Mouse (Mus musculus) intestine, embryonic 16.5 days (tissue): ENCODE results near the gene Ppp2r5d. TPM values are rescaled to one million over a fixed set of nuclear protein-coding genes. Genes with fewer than 3 reads are reported as not detected.

Source experiments
- ATAC-seq: fragments of 200-750 bp; cut with Nextera tagmentation; 2 replicates; pipeline ENCODE4 v1.8.0; 2017; ENCODE audit warnings: moderate TSS enrichment, moderate library complexity
- H3K27ac ChIP-seq: fragments of 300-500 bp; sonication (generic); 2 replicates; pipeline ENCODE4 v1.5.1; 2014; ENCODE audit warnings: mild to moderate bottlenecking, low read length
- H3K27me3 ChIP-seq: fragments of 300-500 bp; sonication (generic); replicated peaks from 2 replicates; pipeline ENCODE4 v1.6.1; 2014; ENCODE audit warnings: low read length, control low read depth, mixed read lengths; ENCODE audit not compliant: control insufficient read depth, insufficient read depth
- H3K36me3 ChIP-seq: fragments of 300-500 bp; sonication (generic); 2 replicates; pipeline ENCODE4 v1.6.1; 2014; ENCODE audit warnings: low read length, control low read depth; ENCODE audit not compliant: control insufficient read depth, insufficient read depth
- H3K4me1 ChIP-seq: fragments of 300-500 bp; sonication (generic); 2 replicates; pipeline ENCODE4 v1.6.1; 2014; ENCODE audit warnings: low read length, control low read depth, mixed read lengths; ENCODE audit not compliant: control insufficient read depth, insufficient read depth
- H3K4me2 ChIP-seq: fragments of 300-500 bp; sonication (generic); 2 replicates; pipeline ENCODE4 v1.6.1; 2014; ENCODE audit warnings: low read depth, low read length, control low read depth
- H3K4me3 ChIP-seq: fragments of 300-500 bp; sonication (generic); 2 replicates; pipeline ENCODE4 v1.5.1; 2014; ENCODE audit warnings: mild to moderate bottlenecking, low read length
- H3K9ac ChIP-seq: fragments of 300-500 bp; sonication (generic); 2 replicates; pipeline ENCODE4 v1.6.1; 2014; ENCODE audit warnings: low read depth, low read length
- H3K9me3 ChIP-seq: fragments of 300-500 bp; sonication (generic); 2 replicates; pipeline ENCODE4 v1.6.1; 2016; ENCODE audit warnings: low read length, control low read depth; ENCODE audit not compliant: control insufficient read depth
- WGBS: fragments of 180-500 bp; shearing (Covaris S2); extraction: QIAGEN DNeasy Blood & Tissue Kit; methylation state at CpG from one replicate; pipeline ENCODE4 v1.1.7; 2014; 5-methylcytosine and 5-hydroxymethylcytosine counted together
- polyA plus RNA-seq: library from polyadenylated mRNA; unstranded; fragments of >200 nt; fragmentation: Nextera tagmentation; extraction: Ambion mirVana; gene quantifications from 2 replicates; pipeline ENCODE4 v1.2.1, GENCODE M21; 2015

Gene Ppp2r5d
- polyA plus RNA-seq, 1 experiment from 2014 or later, result 73.4 TPM

DNA sequence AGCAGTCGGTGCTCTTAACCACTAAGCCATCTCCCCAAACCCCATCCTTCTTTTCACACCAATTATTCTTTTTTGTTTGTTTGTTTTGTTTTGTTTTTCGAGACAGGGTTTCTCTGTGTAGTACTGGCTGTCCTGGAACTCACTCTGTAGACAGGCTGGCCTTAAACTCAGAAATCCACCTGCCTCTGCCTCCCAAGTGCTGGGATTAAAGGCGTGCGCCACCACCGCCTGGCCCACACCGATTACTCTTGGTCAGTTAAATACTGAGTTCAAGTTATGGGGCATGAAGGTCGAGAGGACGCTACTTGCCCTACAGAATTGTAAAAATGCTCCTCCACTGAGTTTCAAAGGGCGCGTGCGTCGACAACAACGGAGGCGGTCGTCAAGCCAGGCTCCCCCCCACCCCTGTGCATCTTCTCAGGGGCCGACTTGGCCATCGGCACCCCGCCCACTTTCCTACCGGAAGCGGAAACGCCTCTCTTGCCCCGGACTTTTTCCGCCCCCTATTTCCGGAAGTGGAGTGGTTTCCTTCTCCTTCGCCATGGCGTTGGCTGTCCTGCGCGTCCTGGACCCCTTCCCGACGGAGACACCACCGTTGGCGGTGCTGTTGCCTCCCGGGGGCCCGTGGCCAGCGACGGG lies 6.2 kb upstream of the Ppp2r5d start, which contains the start of gene Pex6:
TSS of gene Pex6 (plus strand) at position 505 of the 639 bp plus-strand sequence.
- H3K4me1 ChIP-seq, result peaks cover 8% of the 10 kb centered on the region
- 7% methylated on average over 36 of the region's 36 CpGs for WGBS
- no peaks in the 10 kb centered on the region for H3K9me3 ChIP-seq
- peak within 1 kb of the TSS; percentile 72 for H3K27ac ChIP-seq
- peaks cover 10% of the 10 kb centered on the region for H3K36me3 ChIP-seq
- no peaks in the 10 kb centered on the region for H3K27me3 ChIP-seq
- peak within 1 kb of the TSS; percentile 96 for H3K9ac ChIP-seq
- peak within 1 kb of the TSS; percentile 91 for H3K4me3 ChIP-seq
- ATAC-seq, result peak; percentile 93
- H3K4me2 ChIP-seq, result peak within 1 kb of the TSS; percentile 71

DNA sequence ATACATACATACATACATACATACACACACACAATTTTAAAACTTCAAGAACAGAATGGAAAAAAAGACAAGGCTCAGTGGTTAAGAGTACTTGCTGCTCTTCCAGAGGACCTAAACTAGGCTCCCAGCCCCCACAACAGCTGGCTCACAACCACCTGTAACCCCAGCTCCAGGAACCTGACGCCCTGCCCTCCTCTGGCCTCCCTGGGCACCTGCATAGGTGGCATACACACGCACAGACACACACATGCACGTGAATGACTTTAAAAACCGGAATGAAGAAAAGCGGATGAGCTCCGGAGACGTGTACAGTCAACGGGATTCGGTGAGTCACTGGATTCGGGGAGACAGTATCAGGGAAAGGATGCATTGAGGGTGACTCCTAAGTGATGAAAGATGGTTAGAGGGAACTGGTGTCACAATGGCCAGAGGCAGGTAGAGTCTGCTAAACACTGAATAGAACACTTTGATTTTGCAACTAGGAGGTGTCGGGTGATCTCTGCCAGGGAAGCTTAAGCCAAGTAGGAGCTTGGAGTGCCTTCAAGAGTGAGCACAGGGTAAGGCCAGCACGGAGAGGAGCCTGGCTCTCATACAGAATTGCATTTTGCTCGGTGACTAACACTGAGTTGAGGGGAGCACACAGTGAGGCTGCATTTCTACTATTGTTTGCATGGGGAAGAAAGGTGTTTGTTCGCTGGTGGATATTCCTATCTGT lies 1.6 kb upstream of the Ppp2r5d start:
- Histone ChIP-seq H3K9ac (no peak overlapping the region), H3K27me3 (no peaks in the 10 kb centered on the region), H3K9me3 (no peaks in the 10 kb centered on the region), H3K36me3 (no peaks in the 10 kb centered on the region), H3K4me3 (no peak overlapping the region), H3K27ac (no peak overlapping the region), H3K4me2 (no peak overlapping the region), H3K4me1 (peaks cover 19% of the 10 kb centered on the region)
- 92% methylated on average over 14 of the region's 14 CpGs for WGBS
- ATAC-seq, result no peak

DNA sequence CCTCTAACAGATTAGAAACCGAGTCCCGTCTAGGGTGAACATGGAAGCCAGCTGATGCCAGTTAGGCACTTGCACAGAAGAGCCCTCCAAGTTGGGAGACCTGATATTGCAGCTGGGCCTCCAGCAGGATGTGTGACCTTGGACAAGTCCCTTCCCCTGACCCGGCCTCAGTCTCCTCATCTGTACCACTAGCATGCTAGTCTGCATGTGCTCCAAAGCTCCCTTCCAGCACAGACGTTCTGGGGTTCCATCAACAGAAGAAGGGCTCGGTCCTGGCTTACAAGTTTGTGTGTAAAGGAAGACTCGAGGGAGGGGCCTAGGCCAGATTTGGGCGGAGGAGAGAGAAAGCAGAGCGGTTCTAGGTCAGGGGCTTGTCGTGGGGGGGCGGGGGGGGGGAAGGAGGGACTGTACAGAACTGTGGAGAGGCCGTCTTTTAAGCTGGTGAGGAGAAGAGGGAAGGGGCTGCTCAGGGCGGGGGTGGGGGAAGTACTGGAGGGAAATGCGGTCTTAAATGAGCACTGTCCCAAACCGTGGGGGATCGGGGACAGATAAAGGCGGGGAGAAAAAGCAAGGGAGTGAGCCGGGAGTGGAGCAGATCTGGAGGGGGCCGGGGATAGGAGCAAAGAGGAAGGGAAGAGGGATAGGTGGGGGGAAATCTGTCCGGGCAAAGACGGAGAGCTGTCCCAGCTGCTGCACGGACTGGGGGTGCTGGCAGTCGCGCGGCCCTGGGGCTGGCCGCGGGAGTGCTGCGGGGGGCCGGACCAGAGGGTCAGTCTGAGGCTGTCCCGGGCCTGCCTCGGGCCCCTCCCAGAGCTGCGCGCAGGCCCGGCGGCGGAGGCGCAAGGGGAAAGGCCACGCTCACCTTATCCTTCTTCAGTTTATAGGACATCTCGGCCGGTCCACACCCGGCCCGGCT lies 682 bp downstream of the Ppp2r5d start:
- WGBS, result 2% methylated on average over 41 of the region's 41 CpGs
- no peaks in the 10 kb centered on the region for H3K27me3 ChIP-seq
- H3K4me3 ChIP-seq, result peak overlapping the region; percentile 86
- H3K36me3 ChIP-seq, result 0 out of 2 replicates have a peak, but pooled peaks cover 2% of the 10 kb centered on the region
- H3K27ac ChIP-seq, result peak overlapping the region; percentile 93
- peak; percentile 84 for ATAC-seq
- no peaks in the 10 kb centered on the region for H3K9me3 ChIP-seq
- peak overlapping the region; percentile 92 for H3K9ac ChIP-seq
- peak overlapping the region; percentile 70 for H3K4me2 ChIP-seq
- H3K4me1 ChIP-seq, result peaks cover 21% of the 10 kb centered on the region

DNA sequence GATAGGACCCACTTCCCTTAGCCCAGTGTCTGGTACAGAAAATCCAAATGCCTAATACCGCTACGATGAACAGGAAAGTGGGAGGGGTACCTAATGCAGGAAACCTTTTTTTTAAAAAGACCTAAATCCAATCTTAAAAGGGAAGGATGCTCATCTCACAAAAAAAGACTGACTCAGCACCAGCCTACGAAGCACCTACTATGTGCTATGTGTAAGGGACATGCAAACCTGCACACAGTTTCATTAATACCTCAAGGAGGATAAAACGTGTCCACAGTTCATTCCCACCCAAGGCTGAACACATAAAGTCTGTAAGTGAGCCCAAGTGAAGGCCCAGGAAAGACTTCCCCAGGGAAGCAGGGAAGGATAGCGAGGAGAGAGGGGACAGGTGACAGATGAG lies 2.4 kb downstream of the Ppp2r5d start:
- peak overlapping the region; percentile 92; the same call in 1 of the 2 replicates for H3K9ac ChIP-seq
- ATAC-seq, result no peak
- no peaks in the 10 kb centered on the region for H3K27me3 ChIP-seq
- peaks cover 27% of the 10 kb centered on the region for H3K4me1 ChIP-seq
- 86% methylated on average over 5 of the region's 5 CpGs for WGBS
- H3K27ac ChIP-seq, result no peak overlapping the region
- H3K4me3 ChIP-seq, result no peak overlapping the region
- H3K4me2 ChIP-seq, result no peak overlapping the region
- 0 out of 2 replicates have a peak, but pooled peaks cover 2% of the 10 kb centered on the region for H3K36me3 ChIP-seq
- no peaks in the 10 kb centered on the region for H3K9me3 ChIP-seq

DNA sequence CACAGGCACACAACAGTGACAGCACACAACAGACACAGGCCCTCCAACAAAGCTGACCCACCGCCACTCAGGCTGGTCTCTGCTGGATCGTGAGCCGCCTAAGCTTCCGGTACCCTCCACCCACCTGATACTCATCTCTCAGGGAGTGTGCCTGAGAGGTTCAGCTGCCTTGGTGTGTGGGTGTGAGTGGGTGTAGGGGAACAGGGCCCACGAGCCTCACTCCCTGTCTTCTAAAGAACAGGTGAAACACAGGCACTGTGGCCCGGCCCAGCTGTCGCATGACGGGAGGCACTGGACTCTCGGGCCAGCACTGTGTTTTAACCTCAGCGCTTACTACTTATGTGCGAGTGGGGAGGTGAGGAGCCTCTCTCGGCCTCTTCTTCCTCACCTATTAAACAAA lies 2.8 kb downstream of the Ppp2r5d start:
- H3K4me1 ChIP-seq, result peaks cover 27% of the 10 kb centered on the region
- no peak overlapping the region for H3K4me3 ChIP-seq
- WGBS, result 83% methylated on average over 12 of the region's 12 CpGs
- peak overlapping the region; percentile 53 for H3K9ac ChIP-seq
- no peak for ATAC-seq
- H3K36me3 ChIP-seq, result 0 out of 2 replicates have a peak, but pooled peaks cover 2% of the 10 kb centered on the region
- H3K27me3 ChIP-seq, result no peaks in the 10 kb centered on the region
- H3K9me3 ChIP-seq, result no peaks in the 10 kb centered on the region
- no peak overlapping the region for H3K4me2 ChIP-seq
- H3K27ac ChIP-seq, result no peak overlapping the region

DNA sequence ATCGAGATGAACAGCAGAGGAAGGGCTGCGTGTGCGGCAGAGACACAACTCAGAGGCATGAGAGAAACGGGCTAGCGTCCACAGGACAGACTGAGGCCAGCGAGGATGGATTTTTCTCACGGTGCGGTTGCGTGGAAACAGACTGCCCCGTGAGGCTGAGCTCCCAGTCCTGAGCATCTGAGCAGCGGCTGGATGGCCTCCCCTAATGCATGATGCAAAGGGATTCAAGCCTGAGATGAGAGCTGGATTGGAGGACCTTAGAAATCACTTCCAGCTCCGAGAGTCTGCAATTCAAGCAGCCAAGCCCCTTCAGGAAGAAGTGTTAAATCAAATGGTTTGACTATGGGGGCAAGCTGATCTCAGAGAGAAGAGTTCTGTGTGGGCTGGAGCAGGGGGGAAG lies 3.4 kb downstream of the Ppp2r5d start:
- Histone ChIP-seq H3K4me3 (no peak overlapping the region), H3K27me3 (no peaks in the 10 kb centered on the region), H3K4me2 (no peak overlapping the region), H3K9ac (peak overlapping the region; percentile 53; the same call in 1 of the 2 replicates), H3K4me1 (peaks cover 27% of the 10 kb centered on the region), H3K9me3 (no peaks in the 10 kb centered on the region), H3K36me3 (0 out of 2 replicates have a peak, but pooled peaks cover 2% of the 10 kb centered on the region), H3K27ac (no peak overlapping the region)
- no peak for ATAC-seq
- 70% methylated on average over 12 of the region's 12 CpGs for WGBS

DNA sequence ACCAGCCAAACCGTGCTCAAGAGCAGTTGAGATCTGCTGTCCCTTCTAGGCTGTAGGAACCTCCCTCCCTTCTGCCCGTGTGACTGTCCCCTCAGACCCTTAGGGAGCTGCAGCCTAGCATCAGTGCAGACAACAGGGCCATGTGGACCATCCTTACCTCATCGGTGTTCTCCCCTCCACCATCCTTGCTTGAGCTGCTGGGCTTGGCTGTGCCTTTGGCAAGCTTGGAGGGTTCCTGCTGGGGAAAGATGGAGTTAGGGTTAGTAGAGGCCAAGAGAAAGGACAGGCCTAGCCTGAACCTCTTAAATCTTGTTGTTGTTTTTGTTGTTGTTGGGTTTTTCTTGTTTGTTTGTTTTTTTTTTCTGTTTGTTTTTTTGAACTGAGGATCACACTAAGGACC lies 5.0 kb downstream of the Ppp2r5d start:
- no peak overlapping the region for H3K4me3 ChIP-seq
- no peak overlapping the region for H3K4me2 ChIP-seq
- WGBS, result 84% methylated on average over 3 of the region's 3 CpGs
- H3K36me3 ChIP-seq, result 0 out of 2 replicates have a peak, but pooled peaks cover 2% of the 10 kb centered on the region
- peaks cover 27% of the 10 kb centered on the region for H3K4me1 ChIP-seq
- H3K9ac ChIP-seq, result no peak overlapping the region
- no peak for ATAC-seq
- H3K27ac ChIP-seq, result no peak overlapping the region
- H3K27me3 ChIP-seq, result no peaks in the 10 kb centered on the region
- H3K9me3 ChIP-seq, result no peaks in the 10 kb centered on the region

DNA sequence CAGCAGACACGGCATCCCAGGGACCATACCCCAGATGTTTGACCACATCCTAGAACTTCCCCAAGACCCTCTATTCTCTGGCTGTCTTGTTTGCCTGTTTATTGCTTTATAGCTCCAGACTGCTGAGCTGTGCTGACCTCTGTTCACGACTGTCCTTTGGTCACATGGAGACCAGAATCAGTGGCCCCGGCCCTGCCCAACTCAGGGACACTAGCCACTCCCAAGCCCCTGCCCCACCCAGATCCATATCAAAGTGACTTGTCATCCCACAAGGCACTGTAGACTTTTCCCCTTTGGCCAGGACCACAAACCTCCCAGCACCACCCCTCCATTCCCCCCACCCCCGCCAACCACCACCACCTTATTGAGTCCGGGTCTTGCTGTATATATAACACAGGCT lies 5.7 kb downstream of the Ppp2r5d start:
- ATAC-seq, result peak; percentile 54
- Histone ChIP-seq H3K4me2 (no peak overlapping the region), H3K4me3 (no peak overlapping the region), H3K27me3 (no peaks in the 10 kb centered on the region), H3K4me1 (peaks cover 27% of the 10 kb centered on the region), H3K27ac (no peak overlapping the region), H3K9ac (no peak overlapping the region), H3K36me3 (0 out of 2 replicates have a peak, but pooled peaks cover 2% of the 10 kb centered on the region), H3K9me3 (no peaks in the 10 kb centered on the region)
- 55% methylated on average over 5 of the region's 5 CpGs for WGBS

DNA sequence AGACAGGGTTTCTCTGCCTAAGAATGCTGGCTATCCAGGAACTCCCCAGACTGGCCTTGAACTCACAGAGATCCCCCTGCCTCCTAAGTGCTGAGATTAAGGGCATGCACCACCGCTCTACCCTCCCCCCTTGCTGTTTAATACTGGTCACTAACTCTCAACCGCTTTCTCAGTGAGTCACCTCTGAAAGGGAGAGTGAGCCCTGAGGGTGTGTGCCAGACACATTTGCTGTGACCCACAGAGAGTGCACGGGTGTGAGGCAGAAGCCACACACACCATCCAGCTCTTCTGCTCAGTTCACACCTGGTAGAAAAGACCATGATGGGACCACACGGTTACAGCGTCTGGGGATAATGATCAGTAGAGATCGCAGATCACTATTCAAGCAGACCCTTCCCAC lies 6.4 kb downstream of the Ppp2r5d start:
- no peaks in the 10 kb centered on the region for H3K27me3 ChIP-seq
- no peak overlapping the region for H3K27ac ChIP-seq
- H3K9ac ChIP-seq, result no peak overlapping the region
- peaks cover 22% of the 10 kb centered on the region for H3K4me1 ChIP-seq
- no peaks in the 10 kb centered on the region for H3K9me3 ChIP-seq
- H3K36me3 ChIP-seq, result 0 out of 2 replicates have a peak, but pooled peaks cover 2% of the 10 kb centered on the region
- ATAC-seq, result peak; percentile 29; the same call in 1 of the 2 replicates
- H3K4me3 ChIP-seq, result no peak overlapping the region
- H3K4me2 ChIP-seq, result no peak overlapping the region
- WGBS, result 87% methylated on average over 6 of the region's 6 CpGs
